Mouse (Mus musculus) heart, embryonic 16.5 days (tissue): ENCODE measurements around the gene Scel. TPM values are rescaled to one million over a fixed set of nuclear protein-coding genes. Genes with fewer than 3 reads are reported as not detected.
A peak's percentile ranks its signal among the peaks of the same experiment; 100 is the strongest.

Source experiments
- ATAC-seq: fragments of 200-750 bp; cut with Nextera tagmentation; replicated peaks from 2 replicates; pipeline ENCODE4 v1.8.0; 2017; ENCODE audit warnings: moderate number of reproducible peaks; ENCODE audit not compliant: insufficient read depth, low FRiP score; ENCODE audit errors: extremely low read depth
- H3K27ac ChIP-seq: fragments of 300-500 bp; sonication (generic); 2 replicates; pipeline ENCODE4 v1.5.1; 2014; ENCODE audit warnings: mild to moderate bottlenecking, low read length, control low read depth, moderate library complexity
- H3K27me3 ChIP-seq: fragments of 300-500 bp; sonication (generic); 2 replicates; pipeline ENCODE4 v1.6.1; 2014; ENCODE audit warnings: low read length, mixed read lengths; ENCODE audit not compliant: control insufficient read depth, insufficient read depth
- H3K36me3 ChIP-seq: fragments of 300-500 bp; sonication (generic); 2 replicates; pipeline ENCODE4 v1.6.1; 2014; ENCODE audit not compliant: control insufficient read depth, insufficient read depth
- H3K4me1 ChIP-seq: fragments of 300-500 bp; sonication (generic); 2 replicates; pipeline ENCODE4 v1.6.1; 2014; ENCODE audit warnings: low read length, mixed read lengths; ENCODE audit not compliant: control insufficient read depth, insufficient read depth
- H3K4me2 ChIP-seq: fragments of 300-500 bp; sonication (generic); 2 replicates; pipeline ENCODE4 v1.6.1; 2014; ENCODE audit warnings: low read depth, mild to moderate bottlenecking, control low read depth, low read length
- H3K4me3 ChIP-seq: fragments of 300-500 bp; sonication (generic); 2 replicates; pipeline ENCODE4 v1.5.1; 2014; ENCODE audit warnings: mild to moderate bottlenecking, control low read depth, low read length
- H3K9ac ChIP-seq: fragments of 300-500 bp; sonication (generic); 2 replicates; pipeline ENCODE4 v1.6.1; 2014; ENCODE audit warnings: low read length, control low read depth
- H3K9me3 ChIP-seq: fragments of 300-500 bp; sonication (generic); replicated peaks from 2 replicates; pipeline ENCODE4 v1.6.1; 2016; ENCODE audit warnings: low read length; ENCODE audit not compliant: control insufficient read depth
- WGBS: fragments of 180-500 bp; shearing (Covaris S2); extraction: QIAGEN DNeasy Blood & Tissue Kit; methylation state at CpG from one replicate; pipeline ENCODE4 v1.1.7; 2014; 5-methylcytosine and 5-hydroxymethylcytosine counted together
- polyA plus RNA-seq: library from polyadenylated mRNA; unstranded; fragments of >200 nt; fragmentation: Nextera tagmentation; extraction: Ambion mirVana; gene quantifications from 2 replicates; pipeline ENCODE4 v1.2.1, GENCODE M21; 2015

Scel gene
- polyA plus RNA-seq, 1 experiment from 2014 or later = 0.32 TPM

DNA sequence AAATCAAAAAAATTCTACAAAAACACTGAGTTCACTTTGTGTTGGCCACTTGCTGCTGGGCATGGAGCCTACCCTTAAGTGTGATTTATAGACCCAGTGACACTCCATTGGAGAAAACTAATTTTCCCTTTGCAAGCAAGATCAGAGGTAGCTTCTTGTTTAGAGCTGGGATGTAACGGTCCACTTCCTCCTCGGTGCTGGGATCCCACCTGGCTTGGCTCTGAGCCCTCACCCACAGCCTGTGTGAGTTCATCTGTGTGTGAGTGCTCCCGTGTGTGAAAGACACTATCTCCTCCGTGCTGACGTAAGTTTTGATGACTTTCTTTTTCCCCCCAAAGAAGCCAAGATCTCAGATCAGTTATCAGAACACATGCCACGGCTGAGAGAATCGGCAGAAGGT lies 62.7 kb downstream of the Scel start:
- WGBS = 58% methylated on average over 7 of the region's 7 CpGs
- H3K4me1 ChIP-seq = no peaks in the 10 kb centered on the region
- H3K4me3 ChIP-seq = no peak overlapping the region
- no peak overlapping the region for H3K4me2 ChIP-seq
- no peak overlapping the region for H3K27ac ChIP-seq
- H3K9me3 ChIP-seq = no peaks in the 10 kb centered on the region
- no peaks in the 10 kb centered on the region for H3K36me3 ChIP-seq
- ATAC-seq = no peak
- no peak overlapping the region for H3K9ac ChIP-seq
- no peaks in the 10 kb centered on the region for H3K27me3 ChIP-seq

DNA sequence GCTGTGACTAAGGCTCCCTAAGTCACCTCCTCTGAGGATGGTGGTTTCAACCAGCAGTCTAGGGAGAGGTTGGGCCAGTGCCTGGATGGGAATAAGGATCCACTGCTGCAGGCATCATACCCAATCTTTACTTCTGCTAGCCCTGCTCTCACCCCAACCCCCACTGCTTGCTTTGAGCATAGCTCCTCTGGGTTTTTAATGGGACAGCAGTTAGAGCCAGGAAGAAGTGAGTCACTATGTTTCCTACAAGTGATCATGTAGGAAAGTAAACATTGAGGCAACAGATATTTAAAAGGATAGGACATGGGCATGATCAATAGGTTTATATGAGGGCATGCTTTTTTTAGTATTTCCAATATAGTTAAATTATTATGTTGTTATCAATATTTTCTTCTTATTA lies 63.9 kb downstream of the Scel start:
- H3K36me3 ChIP-seq = no peaks in the 10 kb centered on the region
- no peaks in the 10 kb centered on the region for H3K27me3 ChIP-seq
- H3K4me2 ChIP-seq = no peak overlapping the region
- no peak overlapping the region for H3K4me3 ChIP-seq
- no peak overlapping the region for H3K27ac ChIP-seq
- no peaks in the 10 kb centered on the region for H3K9me3 ChIP-seq
- H3K9ac ChIP-seq = no peak overlapping the region
- ATAC-seq = no peak
- H3K4me1 ChIP-seq = no peaks in the 10 kb centered on the region

DNA sequence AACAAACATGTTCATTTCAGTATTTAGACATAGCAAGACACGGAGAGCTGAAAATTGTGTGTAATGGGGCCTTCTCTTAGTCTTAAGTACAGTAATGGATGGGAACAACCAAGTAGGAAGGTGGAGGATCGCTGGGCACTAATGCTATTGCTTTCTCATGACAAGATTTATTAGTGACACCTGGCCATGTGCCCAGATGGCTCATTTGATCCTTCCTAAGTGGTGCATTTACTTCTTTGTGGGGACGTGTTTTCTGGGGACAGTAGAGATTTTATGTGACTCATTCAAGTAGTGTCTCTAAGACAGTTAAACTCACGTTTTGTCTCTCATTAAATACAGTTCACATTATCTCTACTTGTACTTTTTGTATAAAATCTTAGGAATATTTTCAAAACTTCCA lies 73.5 kb downstream of the Scel start:
- Histone ChIP-seq H3K4me2 (no peak overlapping the region), H3K36me3 (no peaks in the 10 kb centered on the region), H3K4me3 (no peak overlapping the region), H3K9ac (no peak overlapping the region), H3K27me3 (no peaks in the 10 kb centered on the region), H3K4me1 (no peaks in the 10 kb centered on the region), H3K9me3 (no peaks in the 10 kb centered on the region), H3K27ac (no peak overlapping the region)
- ATAC-seq = no peak
- 69% methylated on average over 4 of the region's 4 CpGs for WGBS

DNA sequence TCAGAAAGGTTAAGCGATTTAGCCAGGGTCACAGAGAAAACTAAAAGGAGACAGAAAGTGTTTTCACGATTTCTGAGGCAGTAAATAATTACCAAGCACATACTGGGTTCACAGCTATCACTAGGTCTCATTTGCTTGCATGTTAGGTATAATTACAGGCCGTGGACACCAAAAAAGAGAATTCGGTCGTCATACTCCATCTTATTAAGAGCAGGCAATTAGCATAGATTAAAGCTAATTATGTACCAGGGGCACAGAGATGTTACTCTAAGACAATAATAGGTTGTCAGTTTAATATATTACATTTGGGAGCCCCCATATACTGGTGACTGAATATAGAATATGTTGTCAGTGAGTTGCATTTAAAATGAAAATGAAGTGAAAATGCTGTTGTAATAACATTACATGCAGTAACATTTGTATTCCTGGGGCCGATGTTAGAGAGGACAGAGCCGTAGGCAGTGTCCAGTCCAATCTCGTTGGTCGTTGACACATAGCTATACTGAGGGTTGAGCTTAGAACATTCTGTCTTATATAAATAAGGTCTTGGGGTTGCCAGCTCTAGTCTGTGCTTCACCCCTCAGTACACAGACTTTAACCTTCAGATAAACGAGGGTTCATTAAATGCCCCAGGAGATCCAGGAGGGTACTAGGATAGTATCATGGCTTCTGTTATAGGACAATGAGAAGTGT lies 74.2 kb downstream of the Scel start:
- no peak overlapping the region for H3K4me3 ChIP-seq
- H3K27me3 ChIP-seq = no peaks in the 10 kb centered on the region
- no peaks in the 10 kb centered on the region for H3K9me3 ChIP-seq
- no peak overlapping the region for H3K4me2 ChIP-seq
- H3K36me3 ChIP-seq = no peaks in the 10 kb centered on the region
- WGBS = 79% methylated on average over 10 of the region's 10 CpGs
- no peak overlapping the region for H3K9ac ChIP-seq
- no peak for ATAC-seq
- no peaks in the 10 kb centered on the region for H3K4me1 ChIP-seq
- H3K27ac ChIP-seq = no peak overlapping the region

- ATAC-seq = no peak; the same call in 1 of the 2 replicates
- H3K9me3 ChIP-seq = no peaks in the 10 kb centered on the region
- no peaks in the 10 kb centered on the region for H3K27me3 ChIP-seq
- H3K9ac ChIP-seq = no peak overlapping the region
- 46% methylated on average over 7 of the region's 7 CpGs for WGBS
- H3K27ac ChIP-seq = no peak overlapping the region
- no peaks in the 10 kb centered on the region for H3K4me1 ChIP-seq
- H3K4me3 ChIP-seq = no peak overlapping the region
- no peaks in the 10 kb centered on the region for H3K36me3 ChIP-seq
- peak overlapping the region; percentile 40; the same call in 1 of the 2 replicates for H3K4me2 ChIP-seq
Observed at GRCm38 (mm10) chr14:103589819-103590218, 76.7 kb downstream of the Scel start.

DNA sequence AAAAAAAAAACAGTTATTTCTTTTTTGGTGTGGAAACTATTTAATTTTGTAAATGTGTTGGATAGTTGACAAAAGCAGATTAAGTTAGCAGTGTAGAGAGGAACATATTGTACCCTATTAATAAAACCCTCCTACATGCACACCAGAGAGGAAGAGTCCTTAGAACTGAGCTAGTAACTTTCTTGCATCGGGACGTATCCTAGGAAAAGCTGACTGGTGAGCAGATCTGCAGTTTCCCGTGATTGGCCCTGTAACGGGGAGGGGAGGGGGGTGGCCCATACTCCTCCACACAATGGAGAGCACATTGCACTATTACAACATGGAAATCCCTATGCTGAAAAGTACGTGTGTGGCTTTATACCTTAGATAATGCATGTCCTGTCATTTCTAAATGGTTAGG lies 82.7 kb downstream of the Scel start:
- Histone ChIP-seq H3K36me3 (no peaks in the 10 kb centered on the region), H3K9me3 (no peaks in the 10 kb centered on the region), H3K27me3 (no peaks in the 10 kb centered on the region), H3K4me3 (no peak overlapping the region), H3K27ac (no peak overlapping the region), H3K9ac (no peak overlapping the region), H3K4me1 (no peaks in the 10 kb centered on the region), H3K4me2 (no peak overlapping the region)
- ATAC-seq = no peak
- WGBS = 68% methylated on average over 5 of the region's 5 CpGs

DNA sequence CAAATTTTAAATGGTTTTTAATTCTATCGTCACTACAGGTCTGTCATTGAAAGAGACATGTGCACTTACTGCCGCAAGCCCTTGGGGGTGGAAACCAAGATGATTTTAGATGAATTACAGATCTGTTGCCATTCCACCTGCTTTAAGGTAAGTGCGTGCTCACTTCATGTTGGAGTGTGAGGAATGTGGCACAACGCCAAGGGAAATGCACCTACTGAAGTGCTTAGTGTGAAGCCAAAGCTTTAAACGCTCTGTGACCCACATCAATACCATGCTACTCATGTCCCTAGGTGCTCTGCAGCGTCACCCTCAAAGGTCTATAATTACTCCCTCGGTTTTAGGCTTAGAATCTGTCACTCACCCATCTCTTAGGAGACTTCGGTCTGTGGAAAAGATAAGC lies 94.9 kb downstream of the Scel start:
- no peaks in the 10 kb centered on the region for H3K36me3 ChIP-seq
- H3K27me3 ChIP-seq = no peaks in the 10 kb centered on the region
- no peaks in the 10 kb centered on the region for H3K9me3 ChIP-seq
- no peak overlapping the region for H3K4me3 ChIP-seq
- H3K4me2 ChIP-seq = no peak overlapping the region
- H3K9ac ChIP-seq = no peak overlapping the region
- no peak overlapping the region for H3K27ac ChIP-seq
- no peak for ATAC-seq
- no peaks in the 10 kb centered on the region for H3K4me1 ChIP-seq
- 78% methylated on average over 8 of the region's 8 CpGs for WGBS

DNA sequence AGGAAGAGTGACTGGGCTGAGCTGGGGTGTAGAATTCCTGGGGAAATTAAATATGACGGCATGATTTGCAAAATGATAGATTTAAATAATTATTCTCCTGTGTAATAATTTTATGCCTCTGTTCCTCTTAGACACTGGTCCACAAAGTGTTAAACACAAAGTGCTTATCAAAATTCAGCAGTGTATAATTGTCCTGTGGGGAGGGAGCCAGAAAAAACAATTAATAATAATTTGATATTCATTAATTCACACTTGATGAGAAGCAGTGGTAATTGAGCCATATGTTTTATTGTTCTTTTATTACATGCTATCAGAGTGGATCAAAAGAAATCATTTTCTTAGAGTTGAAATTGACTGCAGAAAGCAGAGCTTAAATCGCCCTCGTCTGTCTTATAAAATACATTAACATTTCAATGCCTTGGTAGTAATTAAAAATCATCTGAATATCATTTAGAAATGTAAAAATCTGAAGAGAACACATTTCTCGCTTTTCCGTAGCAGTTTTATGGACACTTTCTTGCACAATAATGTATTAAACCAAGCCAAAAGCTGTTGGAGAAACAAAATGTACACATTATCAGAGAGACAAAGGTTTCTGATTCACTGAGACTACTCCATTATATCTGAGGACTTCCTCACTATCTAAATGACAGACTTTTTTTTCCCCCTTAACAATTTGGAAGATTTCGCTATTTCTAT lies 100.6 kb downstream of the Scel start:
- Histone ChIP-seq H3K9me3 (no peaks in the 10 kb centered on the region), H3K4me2 (no peak overlapping the region), H3K9ac (no peak overlapping the region), H3K27ac (no peak overlapping the region), H3K4me1 (no peaks in the 10 kb centered on the region), H3K4me3 (no peak overlapping the region), H3K36me3 (no peaks in the 10 kb centered on the region), H3K27me3 (no peaks in the 10 kb centered on the region)
- no peak for ATAC-seq
- 87% methylated on average over 6 of the region's 6 CpGs for WGBS

DNA sequence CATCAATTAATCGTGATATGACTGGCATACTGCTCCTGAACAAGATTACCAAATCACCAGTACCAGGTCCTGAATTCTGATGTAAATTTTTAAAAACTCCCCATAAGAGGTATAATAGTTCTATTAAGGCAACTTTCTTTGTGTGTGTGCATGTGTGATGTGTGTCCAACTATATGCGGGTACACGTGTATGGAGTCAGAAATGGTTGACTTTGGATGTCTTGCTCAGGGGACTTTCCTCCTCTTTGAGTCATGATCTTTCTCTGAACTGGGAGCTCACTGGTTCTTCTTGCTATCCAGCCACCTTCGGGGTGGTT lies 101.1 kb downstream of the Scel start:
- no peak overlapping the region for H3K4me2 ChIP-seq
- H3K27ac ChIP-seq = no peak overlapping the region
- H3K4me1 ChIP-seq = no peaks in the 10 kb centered on the region
- no peaks in the 10 kb centered on the region for H3K27me3 ChIP-seq
- no peak overlapping the region for H3K4me3 ChIP-seq
- no peak for ATAC-seq
- H3K36me3 ChIP-seq = no peaks in the 10 kb centered on the region
- H3K9me3 ChIP-seq = no peaks in the 10 kb centered on the region
- no peak overlapping the region for H3K9ac ChIP-seq
- 83% methylated on average over 4 of the region's 4 CpGs for WGBS
